Mouse (Mus musculus) ovary, postnatal 10 days (tissue): ENCODE measurements around the gene Fam234b.

Source experiments
- DNase-seq: peaks from one replicate; pipeline ENCODE4 v3.0.0; 2022; ENCODE audit warnings: low spot score

The Fam234b gene

GRCm38 (mm10) chr6:135230586-135230985, 32.8 kb downstream of the Fam234b start:
- DNase-seq: no peak

GRCm38 (mm10) chr6:135232443-135233182, 34.8 kb downstream of the Fam234b start:
- no peak for DNase-seq

- DNase-seq: no peak
Measured at GRCm38 (mm10) chr6:135235742-135236141, 38.0 kb downstream of the Fam234b start.

- DNase-seq: no peak
Measured at GRCm38 (mm10) chr6:135236576-135236975, 38.8 kb downstream of the Fam234b start.

- no peak for DNase-seq
Measured at GRCm38 (mm10) chr6:135237326-135237725, 39.5 kb downstream of the Fam234b start.

GRCm38 (mm10) chr6:135238211-135238610, 40.4 kb downstream of the Fam234b start:
- no peak for DNase-seq

GRCm38 (mm10) chr6:135240361-135240760, 42.6 kb downstream of the Fam234b start:
- no peak for DNase-seq

GRCm38 (mm10) chr6:135245586-135245985, 47.8 kb downstream of the Fam234b start:
- DNase-seq: no peak

- DNase-seq: no peak
Measured at GRCm38 (mm10) chr6:135247861-135248260, 50.1 kb downstream of the Fam234b start.

- peak; percentile 43 for DNase-seq
Measured at GRCm38 (mm10) chr6:135249846-135250531, 52.2 kb downstream of the Fam234b start.

- no peak for DNase-seq
Measured at GRCm38 (mm10) chr6:135250926-135251699, 53.3 kb downstream of the Fam234b start.

GRCm38 (mm10) chr6:135251849-135252727, 54.3 kb downstream of the Fam234b start:
- DNase-seq: no peak

- DNase-seq: peak; percentile 36
Measured at GRCm38 (mm10) chr6:135252728-135253077, 54.9 kb downstream of the Fam234b start.

- DNase-seq: no peak
Measured at GRCm38 (mm10) chr6:135254153-135254552, 56.4 kb downstream of the Fam234b start, which contains the start of gene Gsg1. Gene Gsg1 (minus strand): TSS chr6:135254351.

- no peak for DNase-seq
Measured at GRCm38 (mm10) chr6:135260435-135260834, 62.7 kb downstream of the Fam234b start.

- no peak for DNase-seq
Measured at GRCm38 (mm10) chr6:135261124-135261523, 63.3 kb downstream of the Fam234b start.

GRCm38 (mm10) chr6:135262565-135262964, 64.8 kb downstream of the Fam234b start:
- DNase-seq: no peak

GRCm38 (mm10) chr6:135264136-135264535, 66.4 kb downstream of the Fam234b start:
- no peak for DNase-seq

GRCm38 (mm10) chr6:135266056-135266455, 68.3 kb downstream of the Fam234b start:
- DNase-seq: no peak

- no peak for DNase-seq
Measured at GRCm38 (mm10) chr6:135267221-135267620, 69.4 kb downstream of the Fam234b start.

- DNase-seq: no peak
Measured at GRCm38 (mm10) chr6:135268392-135268791, 70.6 kb downstream of the Fam234b start.

GRCm38 (mm10) chr6:135269626-135270025, 71.8 kb downstream of the Fam234b start:
- DNase-seq: no peak
